Mouse (Mus musculus) layer of hippocampus, postnatal 10 days (tissue): ENCODE measurements around the gene Pik3r2. TPM values are rescaled to one million over a fixed set of nuclear protein-coding genes. Genes with fewer than 3 reads are reported as not detected.

Experiments
- DNase-seq, 2 experiments: peaks; one replicate each; pipeline ENCODE4 v3.0.0; 2021; ENCODE audit warnings: low spot score in 2 of 2
- total RNA-seq, 2 experiments: library from RNA; stranded (reverse); gene quantifications; 2 replicates each; pipeline ENCODE4 v1.2.3; 2021

Pik3r2 gene
- total RNA-seq, 2 experiments from 2014 or later, result 170 to 174 TPM

DNA sequence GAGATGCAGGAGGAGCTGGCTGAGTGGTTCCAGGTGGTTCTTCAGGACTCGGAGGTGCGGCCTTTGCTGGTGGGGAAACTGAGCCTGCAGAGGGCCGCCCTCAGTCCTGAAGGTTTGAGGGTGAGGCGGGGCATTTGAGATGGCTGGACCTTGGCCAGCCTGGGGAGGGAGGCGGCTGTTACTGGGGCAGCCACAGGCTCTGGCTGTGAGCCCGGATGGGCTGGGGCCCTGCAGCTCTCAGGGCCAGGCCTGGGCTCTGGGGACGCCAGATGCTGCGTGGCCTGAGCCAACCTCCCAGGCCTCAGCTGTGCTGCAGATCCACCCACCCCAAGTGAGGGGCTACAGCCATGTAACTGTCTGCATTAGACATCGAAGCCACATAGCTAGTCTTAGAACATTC lies 2.7 kb downstream of the Pik3r2 start:
- peak in 1 of 2 experiments; percentile 78 for DNase-seq

- DNase-seq, result no peak
Observed at GRCm38 (mm10) chr8:70773410-70773809, 3.1 kb downstream of the Pik3r2 start.

- no peak for DNase-seq
Observed at GRCm38 (mm10) chr8:70772890-70773289, 3.6 kb downstream of the Pik3r2 start.

GRCm38 (mm10) chr8:70772075-70772474 lies 4.4 kb downstream of the Pik3r2 start:
- no peak for DNase-seq

DNA sequence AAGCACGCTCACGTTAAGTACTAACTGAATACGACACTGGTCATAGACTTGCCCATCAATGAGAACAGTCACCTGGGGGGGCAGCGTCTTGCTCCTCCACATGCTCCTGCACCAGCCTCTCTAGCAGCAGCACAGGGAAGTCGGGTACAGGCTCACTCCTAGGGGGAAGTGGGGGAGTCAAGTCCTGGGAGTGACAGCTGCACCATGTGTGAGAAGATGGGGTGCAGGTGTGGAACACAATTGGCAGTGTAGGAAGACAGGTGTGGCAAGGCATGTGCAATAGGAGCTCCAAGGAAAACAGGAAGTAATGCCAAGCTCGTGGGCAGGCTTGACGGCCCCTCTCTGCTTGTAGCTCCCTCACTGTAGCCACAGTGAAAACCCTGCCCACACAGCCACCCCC lies 5.3 kb downstream of the Pik3r2 start:
- DNase-seq, result no peak

GRCm38 (mm10) chr8:70770748-70771147 lies 5.8 kb downstream of the Pik3r2 start:
- no peak for DNase-seq

- no peak for DNase-seq
Observed at GRCm38 (mm10) chr8:70769858-70770257, 6.7 kb downstream of the Pik3r2 start.

GRCm38 (mm10) chr8:70769359-70769758 lies 7.2 kb downstream of the Pik3r2 start:
- DNase-seq, result peak; percentile 97 to 98

DNA sequence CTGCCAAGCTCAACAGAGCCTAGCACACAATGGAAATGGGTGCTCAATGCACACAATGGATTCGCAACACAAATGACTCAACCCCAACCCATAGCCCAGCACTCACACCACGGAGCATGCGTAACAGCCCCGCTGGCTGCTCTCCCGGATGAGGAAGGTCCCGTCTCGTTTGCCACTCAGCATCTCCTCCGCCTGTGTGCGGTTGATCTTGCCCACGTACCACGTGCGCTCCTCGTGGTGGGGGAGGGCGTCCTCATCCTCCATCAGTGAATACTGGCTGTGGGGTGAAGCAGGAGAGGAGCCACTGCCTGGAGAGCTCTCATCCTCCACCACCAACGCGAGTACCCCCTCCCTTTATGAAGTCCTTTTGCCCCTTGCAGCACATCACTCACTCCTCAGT lies 7.6 kb downstream of the Pik3r2 start:
- DNase-seq, result no peak

DNA sequence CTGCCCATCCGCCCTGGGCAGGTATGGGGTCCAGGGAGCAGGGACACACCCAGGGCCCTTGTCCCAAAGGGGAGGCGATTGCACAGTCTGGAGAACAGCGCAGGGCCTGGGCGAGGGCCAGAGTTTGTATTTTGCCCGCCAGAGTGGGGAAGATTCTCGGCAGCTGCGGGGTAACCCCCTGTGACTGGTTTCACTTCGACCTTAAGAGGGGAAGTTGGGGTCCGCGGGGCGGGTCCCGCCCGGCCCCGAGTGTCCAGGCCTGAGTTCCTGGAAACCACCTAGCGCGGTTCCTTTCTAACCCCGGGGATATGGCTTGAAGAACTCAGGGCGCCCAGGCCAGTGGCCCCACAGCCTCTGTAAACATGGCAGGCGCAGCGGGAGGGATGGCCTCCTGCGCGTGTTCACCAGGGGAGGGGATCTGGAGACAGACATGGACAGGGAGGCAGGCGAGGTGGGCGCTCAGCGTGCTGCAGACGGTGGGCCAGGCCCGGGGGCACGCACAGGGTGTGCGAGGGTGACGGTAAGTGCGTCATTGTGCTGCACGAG lies 8.2 kb downstream of the Pik3r2 start:
- no peak for DNase-seq

- no peak for DNase-seq
Observed at GRCm38 (mm10) chr8:70767503-70767902, 9.0 kb downstream of the Pik3r2 start.

GRCm38 (mm10) chr8:70766571-70767440 lies 9.7 kb downstream of the Pik3r2 start:
- DNase-seq, result no peak

- DNase-seq, result no peak
Observed at GRCm38 (mm10) chr8:70765838-70766570, 10.5 kb downstream of the Pik3r2 start.

- DNase-seq, result no peak
Observed at GRCm38 (mm10) chr8:70765329-70765728, 11.2 kb downstream of the Pik3r2 start.

- no peak for DNase-seq
Observed at GRCm38 (mm10) chr8:70764676-70765075, 11.8 kb downstream of the Pik3r2 start.

- DNase-seq, result no peak
Observed at GRCm38 (mm10) chr8:70764026-70764425, 12.5 kb downstream of the Pik3r2 start.

- peak in 1 of 2 experiments; percentile 73 for DNase-seq
Observed at GRCm38 (mm10) chr8:70763354-70763753, 13.2 kb downstream of the Pik3r2 start.

DNA sequence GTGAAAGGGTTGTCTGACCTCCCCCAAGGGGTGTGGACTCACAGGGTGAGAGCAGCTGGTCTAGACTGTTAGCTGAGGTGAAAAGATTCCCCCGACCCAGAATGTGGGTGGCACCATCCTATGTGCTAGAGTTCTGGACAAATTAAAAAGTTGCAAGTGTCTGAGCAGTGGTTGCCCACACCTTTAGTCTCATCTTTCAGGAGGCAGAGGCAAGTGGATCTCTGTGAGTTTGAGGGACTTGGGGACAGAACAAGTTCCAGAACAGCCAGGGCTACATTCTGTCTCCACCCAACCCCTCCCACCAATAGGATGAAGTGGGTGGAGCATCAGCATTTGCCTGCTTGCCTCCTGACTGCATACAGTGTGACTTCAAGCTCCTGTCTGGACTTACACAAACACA lies 14.4 kb downstream of the Pik3r2 start:
- peak in 1 of 2 experiments; percentile 4 for DNase-seq

DNA sequence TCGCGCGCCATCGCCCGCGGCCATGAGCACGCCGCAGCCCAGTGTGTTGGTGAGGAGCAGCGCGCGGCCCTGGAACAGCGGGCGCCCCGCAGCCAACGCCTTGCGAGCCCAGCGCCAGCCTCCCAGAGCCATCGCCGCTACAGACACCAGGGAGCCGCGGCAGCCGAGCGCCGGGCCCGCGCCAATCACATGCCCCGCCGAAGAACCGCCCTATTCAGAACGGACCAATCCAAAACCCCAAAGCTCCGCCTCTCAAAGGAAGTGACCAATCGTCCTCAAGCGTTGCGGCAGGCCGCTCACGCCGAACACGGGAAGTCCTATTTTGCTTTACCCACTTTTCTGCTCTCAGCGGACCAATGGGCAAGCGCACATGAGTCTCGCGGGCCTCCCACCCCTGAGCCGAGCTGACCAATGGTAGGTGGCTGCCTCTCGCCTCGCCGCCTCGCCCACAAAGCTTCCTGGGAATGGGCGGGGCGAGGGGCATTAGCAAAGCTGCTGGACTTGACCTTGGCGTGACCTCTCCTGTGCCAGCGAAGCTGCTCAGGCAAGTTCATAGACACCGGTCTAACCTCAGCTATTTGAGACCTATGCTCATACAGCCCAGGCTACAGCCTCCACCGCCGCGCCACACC lies 15.6 kb downstream of the Pik3r2 start, which contains the start of gene Mpv17l2:
TSS of gene Mpv17l2 (minus strand) at position 172 of the 632 bp plus-strand sequence.
- peak; percentile 92 to 94 for DNase-seq

DNA sequence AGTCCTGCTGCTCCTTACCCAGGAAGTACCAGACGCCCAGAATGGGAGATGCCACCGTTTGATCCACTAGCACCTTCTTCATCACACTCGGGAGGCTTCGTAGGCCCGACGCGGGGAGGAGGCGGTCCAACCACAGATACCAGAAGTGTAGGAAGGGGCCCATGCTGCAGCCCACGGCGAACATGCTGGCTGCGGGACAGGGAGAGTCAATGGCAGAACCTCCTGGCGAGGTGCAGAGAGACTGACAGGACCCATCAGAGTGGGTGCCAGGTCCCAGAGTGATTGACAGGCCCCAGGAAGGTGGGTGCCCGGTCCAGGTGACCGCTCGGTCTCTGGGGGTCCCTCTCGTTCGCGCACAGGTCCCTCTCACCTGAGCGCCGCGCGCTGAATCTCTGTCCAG lies 16.2 kb downstream of the Pik3r2 start:
- no peak for DNase-seq
